Mouse (Mus musculus) cerebellum, adult 9-10 months (tissue): ENCODE measurements at regions not wholly inside any gene's neighbourhood (a gene's known extent, or its start where the extent isn't known, plus 50 kb on each side); places are given as distances from the start of the nearest gene placed in this dataset.

Source experiments
- DNase-seq: peaks from one replicate; pipeline ENCODE4 v3.0.0; 2022

- no peak for DNase-seq
Observed at GRCm38 (mm10) chr12:99643016-99643415, 79.6 kb upstream of the Foxn3 start.

DNA sequence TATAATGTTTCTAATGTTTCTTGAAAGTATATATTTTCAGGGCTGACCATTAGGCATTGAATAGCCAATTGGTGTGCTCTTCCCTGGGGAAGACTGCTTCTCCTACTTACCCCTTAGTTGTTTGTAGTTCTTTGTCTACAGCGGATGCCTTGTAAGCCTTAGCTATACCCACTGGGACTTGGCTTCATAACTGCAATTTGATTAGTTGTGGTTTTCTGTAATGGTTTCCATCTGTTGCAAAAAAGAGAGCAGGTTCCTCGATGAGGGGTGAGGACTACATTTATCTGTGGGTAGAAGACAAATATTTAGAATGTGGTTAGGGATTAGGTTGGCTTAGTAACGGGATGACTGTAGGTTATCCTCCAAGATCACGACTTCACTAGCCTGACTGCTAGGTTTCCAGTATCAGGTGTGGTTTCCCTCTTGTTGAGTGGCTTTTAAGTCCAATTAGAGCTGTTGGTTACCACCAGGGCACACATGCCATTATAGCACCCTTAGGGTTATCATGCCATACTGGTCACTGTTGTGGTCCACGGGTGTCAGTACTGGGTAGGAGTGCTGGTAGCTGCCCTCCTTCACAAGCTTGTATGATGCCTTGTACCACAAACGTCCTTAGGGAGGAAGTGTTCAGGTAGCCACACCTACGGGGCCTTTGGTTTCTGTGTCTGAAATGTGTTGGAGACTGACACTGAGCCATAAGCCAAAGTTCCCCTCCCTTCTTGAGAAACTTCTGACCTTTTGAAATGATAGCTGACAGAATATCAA, 78.9 kb upstream of the Foxn3 start:
- no peak for DNase-seq

DNA sequence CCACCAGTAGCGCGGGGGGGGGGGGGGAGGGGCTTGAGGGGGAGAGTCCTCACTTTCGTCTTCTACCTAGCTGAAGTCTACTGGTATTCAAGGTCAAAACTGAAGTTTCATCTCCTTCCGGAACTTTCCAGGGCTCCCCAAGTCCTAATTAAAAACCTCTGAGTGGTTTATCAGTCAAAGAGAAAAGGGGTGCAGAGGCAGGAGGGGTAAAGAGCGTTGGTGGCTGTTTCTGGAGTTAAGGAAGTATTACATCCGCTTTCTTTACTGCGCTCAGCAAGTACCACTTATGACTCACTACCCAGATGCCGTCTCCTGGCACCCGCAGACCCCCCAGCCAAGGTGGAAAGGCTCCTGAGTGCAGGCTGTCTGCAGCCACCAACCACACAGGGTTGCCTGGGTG, 77.9 kb upstream of the Foxn3 start:
- DNase-seq, result no peak

DNA sequence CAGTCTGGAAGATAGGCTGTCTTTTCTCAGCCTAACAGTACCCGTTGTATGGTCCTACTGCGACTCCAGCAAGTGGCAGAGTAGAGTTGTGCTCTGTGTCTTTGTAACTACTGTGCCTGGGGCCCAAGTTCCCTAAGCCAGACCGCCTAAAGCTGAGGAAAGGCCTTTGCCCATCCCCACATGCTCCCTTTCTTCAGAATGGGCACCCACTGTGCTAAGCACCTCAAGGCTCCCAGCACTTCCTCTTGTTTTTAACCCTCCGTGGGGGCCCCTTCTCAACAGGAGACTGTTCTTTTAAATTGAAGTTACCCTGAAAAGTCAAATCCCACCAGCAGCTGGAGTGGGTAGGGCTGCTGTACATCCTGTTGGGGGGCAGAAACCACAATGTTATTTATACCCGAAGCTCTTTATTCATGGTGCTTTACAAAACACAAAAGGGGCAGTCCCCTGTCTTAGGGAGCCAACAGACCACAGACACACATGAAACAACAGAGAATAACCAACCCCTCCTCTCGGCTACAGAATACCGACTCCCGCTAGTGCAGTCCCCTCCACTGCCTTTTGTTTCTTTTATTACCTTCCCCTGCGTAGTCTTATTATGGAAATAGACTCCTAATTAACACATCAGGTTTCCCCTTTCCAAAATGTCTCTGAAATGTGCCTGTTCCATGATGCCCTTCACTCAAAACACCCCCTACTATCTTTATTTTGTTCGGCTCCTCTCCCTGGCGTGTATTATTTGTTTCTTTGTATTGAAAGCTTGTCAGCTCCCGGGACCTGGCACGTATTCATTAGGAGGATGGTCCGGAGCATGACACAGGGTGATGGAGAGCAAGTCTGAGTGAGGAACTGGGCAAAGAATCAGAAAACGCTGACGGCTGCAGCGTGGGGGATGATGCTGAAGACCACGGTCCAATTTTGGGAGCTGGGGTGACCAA, 77.1 kb upstream of the Foxn3 start:
- no peak for DNase-seq

DNA sequence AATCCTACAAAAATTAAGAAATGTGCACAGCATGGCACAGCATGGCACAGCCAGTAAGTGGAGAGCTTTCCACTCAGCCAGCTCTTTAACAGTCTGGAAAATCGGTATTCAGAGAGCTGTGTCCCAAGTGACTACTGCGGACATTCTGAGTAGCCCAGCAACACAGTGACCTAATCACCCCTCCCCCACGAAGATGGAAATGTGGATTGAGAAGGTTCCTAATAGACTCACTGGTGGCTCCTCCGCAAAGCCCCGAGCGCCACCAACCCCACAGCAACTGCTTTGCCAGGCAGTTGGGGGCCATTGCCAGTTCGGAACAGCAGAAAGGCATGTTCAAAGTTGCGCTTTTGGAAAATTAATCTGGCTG, 76.4 kb upstream of the Foxn3 start:
- DNase-seq, result peak; percentile 21

- DNase-seq, result no peak
Observed at GRCm38 (mm10) chr12:99639118-99639517, 75.7 kb upstream of the Foxn3 start.

DNA sequence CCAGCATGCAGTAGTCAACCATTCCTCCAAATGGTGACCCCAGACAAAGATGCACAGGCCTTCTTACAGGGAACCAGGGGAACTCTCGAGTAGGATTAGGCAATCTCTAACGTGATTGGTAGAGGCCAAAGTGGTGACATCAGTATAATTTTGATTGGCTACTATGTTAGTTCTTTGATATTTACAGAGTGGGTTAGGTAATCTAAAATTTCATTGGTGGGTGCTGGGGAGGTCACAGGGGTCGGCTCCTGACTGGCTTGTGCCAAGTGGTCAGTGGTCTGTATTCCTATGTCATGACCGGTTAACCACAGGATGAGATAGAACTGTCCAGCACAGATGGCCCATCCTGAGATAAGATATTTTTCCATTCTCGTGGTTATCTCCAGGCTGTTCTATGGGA, 74.6 kb upstream of the Foxn3 start:
- no peak for DNase-seq

GRCm38 (mm10) chr12:99636234-99636633, 72.9 kb upstream of the Foxn3 start:
- no peak for DNase-seq

DNA sequence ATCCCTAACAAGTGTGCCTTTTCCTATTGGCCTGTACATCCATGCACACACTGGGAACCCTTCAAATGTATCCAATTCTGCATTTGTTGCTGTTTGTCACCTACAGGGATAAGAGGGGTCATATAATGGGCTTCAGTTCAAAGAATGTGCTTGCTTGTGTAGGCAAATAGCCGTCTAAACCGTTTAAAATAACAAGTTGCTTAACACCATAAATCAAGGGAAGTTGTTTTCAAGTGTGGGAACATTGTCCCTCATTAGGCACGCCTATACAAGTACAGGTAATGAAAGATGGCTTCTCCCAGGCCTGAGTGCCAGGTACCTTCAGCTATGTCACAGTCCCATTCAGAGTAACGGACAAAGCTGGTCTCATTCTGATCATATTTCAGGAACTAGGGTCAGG, 72.0 kb upstream of the Foxn3 start:
- DNase-seq, result no peak

- DNase-seq, result no peak
Observed at GRCm38 (mm10) chr12:99634726-99635125, 71.3 kb upstream of the Foxn3 start.

DNA sequence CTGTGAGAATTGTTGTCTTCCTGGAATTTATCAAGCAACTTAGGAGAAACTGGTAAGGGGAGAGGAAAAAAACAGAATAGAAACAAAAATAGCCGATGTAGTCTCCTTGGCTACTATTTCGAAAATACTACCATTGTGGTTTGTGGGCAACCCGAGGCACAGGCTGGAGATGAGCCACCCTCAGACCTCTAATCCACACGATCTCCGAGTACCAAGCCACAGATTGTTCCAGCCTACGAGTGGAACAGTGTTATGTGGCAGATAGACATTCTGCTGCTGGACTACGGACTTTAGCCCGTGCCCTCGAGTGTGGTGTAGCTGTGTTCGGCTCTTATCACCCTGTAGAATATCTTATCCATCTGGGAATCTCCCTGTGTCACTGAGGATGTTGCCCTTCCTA, 70.3 kb upstream of the Foxn3 start:
- DNase-seq, result no peak

DNA sequence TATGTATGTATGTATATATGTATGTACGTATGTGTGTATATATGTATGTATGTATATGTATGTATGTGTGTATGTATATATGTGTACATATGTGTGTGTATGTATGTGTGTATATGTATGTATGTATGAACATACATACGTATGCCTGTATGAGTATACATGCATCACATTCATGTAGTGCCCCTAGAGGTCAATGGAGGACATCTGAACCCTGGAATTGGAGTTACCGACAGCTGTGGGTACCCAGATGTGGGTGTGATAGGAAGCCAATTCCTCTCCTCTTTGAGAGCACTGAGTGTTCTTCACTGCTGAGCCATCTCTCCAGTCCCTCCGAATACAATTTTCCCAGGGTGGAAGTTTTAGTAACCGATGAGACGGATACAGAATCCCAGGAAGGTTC, 69.6 kb upstream of the Foxn3 start:
- DNase-seq, result no peak

- no peak for DNase-seq
Observed at GRCm38 (mm10) chr12:99629606-99630005, 66.2 kb upstream of the Foxn3 start.

- DNase-seq, result peak; percentile 11
Observed at GRCm38 (mm10) chr12:99628421-99628820, 65.0 kb upstream of the Foxn3 start.

DNA sequence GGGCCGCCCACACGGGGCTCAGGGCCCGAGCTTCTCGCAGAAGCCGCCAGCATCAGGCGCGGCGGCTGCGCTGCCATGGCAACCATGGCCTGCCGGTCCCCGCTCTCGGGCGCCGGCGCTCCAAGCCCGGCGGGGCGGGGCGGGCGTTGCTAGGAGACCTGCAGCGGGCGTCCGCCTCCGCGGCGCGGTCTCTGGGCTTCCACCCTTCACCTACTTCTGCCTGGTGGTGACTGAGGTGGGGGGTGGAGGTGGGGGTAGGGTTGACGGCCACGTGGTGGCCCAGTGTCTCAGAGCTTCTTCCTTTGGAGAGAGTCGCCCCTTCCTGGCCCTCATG, 64.5 kb upstream of the Foxn3 start:
- DNase-seq, result peak; percentile 80

GRCm38 (mm10) chr12:99627201-99627897, 64.0 kb upstream of the Foxn3 start:
- DNase-seq, result peak; percentile 27

- no peak for DNase-seq
Observed at GRCm38 (mm10) chr12:99626147-99626546, 62.8 kb upstream of the Foxn3 start.

DNA sequence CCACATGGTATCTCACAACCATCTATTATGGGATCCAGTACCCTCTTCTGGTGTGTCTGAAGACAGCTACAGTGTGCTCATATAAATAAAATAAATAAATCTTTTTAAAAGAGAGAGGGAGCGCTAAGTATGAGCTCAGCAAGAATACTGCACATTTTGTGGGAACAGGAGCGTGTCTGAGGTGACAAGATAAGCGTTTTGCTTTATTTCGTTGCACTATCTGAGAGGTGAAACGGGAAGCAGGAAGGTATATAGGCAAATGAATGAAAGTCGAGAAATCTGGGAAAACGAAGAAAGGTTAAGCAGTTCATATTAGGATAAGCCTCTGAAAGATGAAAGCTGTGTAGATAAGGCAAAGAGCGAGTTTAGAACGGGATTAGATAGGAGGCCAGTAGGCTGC, 61.7 kb upstream of the Foxn3 start:
- no peak for DNase-seq

- DNase-seq, result no peak
Observed at GRCm38 (mm10) chr12:99622238-99622637, 58.9 kb upstream of the Foxn3 start.

GRCm38 (mm10) chr12:99617241-99617804, 53.9 kb upstream of the Foxn3 start:
- no peak for DNase-seq

DNA sequence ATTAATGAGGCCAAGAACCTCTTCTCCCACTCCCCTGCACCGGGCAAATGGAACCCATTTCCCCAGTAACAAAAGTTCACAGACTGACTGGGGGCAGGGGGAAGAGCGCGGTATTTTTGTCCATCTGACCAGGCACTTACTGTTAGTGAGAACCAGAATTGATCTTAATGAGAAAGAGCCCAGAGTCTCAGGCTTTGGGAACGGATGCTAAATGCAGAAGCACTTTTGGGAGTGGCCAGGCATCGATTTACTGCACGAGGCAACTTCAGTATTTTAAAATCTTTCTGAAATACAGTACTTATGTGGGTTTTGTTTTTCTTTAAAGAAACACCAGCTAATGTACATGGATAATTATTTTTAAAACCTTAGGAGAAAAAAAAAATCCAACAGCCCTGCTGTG, 51.0 kb upstream of the Foxn3 start:
- DNase-seq, result no peak
